Mouse (Mus musculus) embryonic stem cell, embryonic (primary cell): ENCODE data around the gene Irgm1.

Experiments used
- CTCF ChIA-PET, 4 experiments: fragments of 300-600 bp in 2 of 4; fragments of 350-600 bp in 2 of 4; sonication (Branson Sonifier 250); formaldehyde crosslinking; loops; one replicate each; lab custom pipeline; 2022; ENCODE audit warnings: inconsistent platforms in 2 of 4; lab: Charles Lee
- POLR2A ChIA-PET, 4 experiments: fragments of 300-600 bp in 2 of 4; fragments of 350-600 bp in 2 of 4; sonication (Branson Sonifier 250); formaldehyde crosslinking; loops; one replicate each; lab custom pipeline; 2022; ENCODE audit warnings: antibody characterized with exemption in 4 of 4, inconsistent platforms in 1 of 4; lab: Charles Lee

The Irgm1 gene

DNA sequence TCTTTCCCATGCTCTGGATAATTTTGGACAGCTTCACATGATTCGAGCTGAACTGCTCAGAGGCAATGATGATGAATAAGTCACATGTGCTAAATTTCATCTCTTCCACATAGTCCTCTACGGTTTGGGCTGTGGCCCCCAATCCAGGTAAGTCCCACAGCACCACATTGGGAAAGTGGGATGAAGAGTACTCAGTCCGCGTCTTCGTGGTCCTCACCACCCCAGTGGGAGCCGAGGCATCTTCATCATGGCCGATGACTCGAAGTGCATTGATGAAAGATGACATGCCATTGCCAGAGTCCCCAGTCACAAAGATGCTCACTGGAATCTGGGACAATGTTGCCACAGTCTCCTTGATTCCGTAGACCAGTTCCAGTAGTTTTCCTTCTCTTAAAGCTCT is 5.0 kb downstream of the Irgm1 start:
- ChIA-PET POLR2A (no interaction called here), CTCF (interaction anchor here in 1 of 4 experiments (0.5 kb wide), 1 partner anchor 76 kb away, joined by 3 read pairs; no protein-coding TSS in a partner anchor)

DNA sequence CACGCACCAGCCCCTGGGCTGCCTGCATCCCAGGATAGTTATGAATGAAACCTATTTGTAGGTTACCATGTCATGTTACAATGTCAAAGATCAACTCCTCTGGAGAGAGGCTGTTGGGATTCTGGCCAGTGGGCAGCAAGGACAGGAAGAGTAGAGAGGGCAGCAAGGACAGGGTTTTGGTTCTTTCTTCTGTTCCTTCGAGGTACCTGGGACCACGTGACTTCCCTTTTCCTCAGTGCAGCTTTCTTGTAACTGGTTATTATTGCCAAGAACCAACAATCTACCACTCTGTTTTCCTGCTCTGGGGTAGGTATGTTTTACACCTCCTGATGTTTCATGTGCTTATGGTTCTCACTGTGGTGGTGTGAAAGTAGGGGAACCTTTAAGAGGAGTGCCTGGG is 7.7 kb downstream of the Irgm1 start:
- CTCF ChIA-PET, result interaction anchor here in 2 of 4 experiments (1.0 to 1.1 kb wide), 2 partner anchors 75 to 89 kb away, joined by 3 read pairs; no protein-coding TSS in a partner anchor

DNA sequence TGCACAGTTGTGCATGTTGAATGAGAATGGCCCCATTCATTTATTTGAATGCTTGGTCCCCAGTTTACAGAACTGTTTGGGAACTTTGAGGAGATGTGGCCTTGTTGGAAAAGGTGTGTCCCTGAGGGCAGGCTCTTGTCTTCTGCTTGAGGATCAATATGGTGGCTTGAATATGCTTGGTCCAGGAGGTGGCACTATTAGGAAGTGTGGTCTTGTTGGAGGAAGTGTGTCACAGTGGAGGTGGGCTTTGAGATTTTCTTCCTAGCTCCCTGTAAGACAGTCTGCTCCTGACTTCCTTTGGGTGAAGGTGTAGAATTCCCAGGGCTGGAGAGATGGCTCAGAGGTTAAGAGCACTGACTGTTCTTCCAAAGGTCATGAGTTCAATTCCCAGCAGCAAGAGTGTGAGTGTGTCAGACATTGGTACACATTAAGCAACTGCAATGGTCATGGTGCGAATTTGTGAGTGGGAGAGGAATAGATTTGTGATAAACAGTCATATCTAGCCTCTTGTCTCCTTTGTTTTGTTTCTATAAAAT is 8.6 kb downstream of the Irgm1 start:
- ChIA-PET POLR2A (no interaction called here), CTCF (interaction anchor here in 3 of 4 experiments (0.6 to 1.1 kb wide), 4 partner anchors 12 to 240 kb away, joined by 3 to 4 read pairs (median 3); no protein-coding TSS in a partner anchor)

More for the DNA sequence above, 7.7 kb downstream of the Irgm1 start:
- POLR2A ChIA-PET, result no interaction called here

DNA sequence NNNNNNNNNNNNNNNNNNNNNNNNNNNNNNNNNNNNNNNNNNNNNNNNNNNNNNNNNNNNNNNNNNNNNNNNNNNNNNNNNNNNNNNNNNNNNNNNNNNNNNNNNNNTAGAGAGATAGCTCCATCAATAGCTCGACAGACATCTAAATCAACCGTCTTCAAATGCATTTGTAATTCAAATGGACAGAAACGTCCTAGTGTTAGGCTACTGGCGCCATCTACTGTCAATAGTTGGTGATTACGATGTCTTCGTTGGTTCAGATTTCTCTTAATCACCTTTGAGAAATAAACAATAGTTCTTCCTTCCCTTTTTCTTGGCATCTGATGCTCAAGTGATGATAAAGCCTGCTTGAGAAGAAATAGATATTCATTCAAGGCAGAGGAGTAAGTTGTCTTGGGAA is 12.5 kb downstream of the Irgm1 start:
- CTCF ChIA-PET, result interaction anchor here (0.6 to 3.4 kb wide), 28 partner anchors 13 to 353 kb away, joined by 3 to 55 read pairs (median 4); partner anchors contain the start of gene Irgm1 (in 1 of the 4)
- POLR2A ChIA-PET, result interaction anchor here in 3 of 4 experiments (0.6 to 19.0 kb wide), 11 partner anchors 21 to 84 kb away, joined by 3 to 450 read pairs (median 5); partner anchors contain the start of genes Rack1 (in 3 of the 3) and Trim41 (in 1 of the 3)

DNA sequence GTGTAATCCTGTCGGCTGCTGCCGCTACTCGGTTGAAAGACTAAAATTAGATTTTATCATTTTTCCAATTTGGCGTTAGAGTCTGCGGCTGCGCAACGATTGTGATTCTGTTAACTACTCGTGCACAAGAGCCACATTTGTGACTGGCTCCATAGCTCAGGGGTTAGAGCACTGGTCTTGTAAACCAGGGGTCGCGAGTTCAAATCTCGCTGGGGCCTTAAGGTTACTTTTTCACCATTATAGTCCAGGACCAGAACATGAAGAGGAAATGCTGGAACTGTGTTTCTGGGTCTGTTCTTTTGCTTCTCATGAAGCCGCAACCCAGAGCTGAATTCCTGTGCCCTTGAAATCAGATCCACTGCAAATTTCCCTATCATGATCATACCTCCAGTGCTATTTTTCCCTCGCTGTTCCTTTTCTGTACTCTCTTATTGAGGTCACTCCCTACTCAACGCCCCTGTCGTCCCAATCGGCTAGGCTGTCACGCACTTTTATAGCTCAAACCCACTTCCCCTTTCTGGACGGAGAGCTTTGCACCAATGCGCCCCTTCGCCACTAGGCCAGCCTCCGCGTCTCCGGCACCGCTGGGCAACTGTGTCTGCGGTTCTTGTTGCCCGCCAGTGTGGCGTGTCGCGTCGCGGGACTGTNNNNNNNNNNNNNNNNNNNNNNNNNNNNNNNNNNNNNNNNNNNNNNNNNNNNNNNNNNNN is 17.9 kb downstream of the Irgm1 start:
- ChIA-PET POLR2A (interaction anchor here (0.6 to 19.0 kb wide), 24 partner anchors 11 to 73 kb away, joined by 3 to 450 read pairs (median 5); partner anchors contain the start of genes Rack1 (in 3 of the 4) and Trim41 (in 2 of the 4)), CTCF (interaction anchor here in 2 of 4 experiments (0.6 to 2.2 kb wide), 7 partner anchors 16 to 436 kb away, joined by 3 to 9 read pairs (median 7); no protein-coding TSS in a partner anchor)

DNA sequence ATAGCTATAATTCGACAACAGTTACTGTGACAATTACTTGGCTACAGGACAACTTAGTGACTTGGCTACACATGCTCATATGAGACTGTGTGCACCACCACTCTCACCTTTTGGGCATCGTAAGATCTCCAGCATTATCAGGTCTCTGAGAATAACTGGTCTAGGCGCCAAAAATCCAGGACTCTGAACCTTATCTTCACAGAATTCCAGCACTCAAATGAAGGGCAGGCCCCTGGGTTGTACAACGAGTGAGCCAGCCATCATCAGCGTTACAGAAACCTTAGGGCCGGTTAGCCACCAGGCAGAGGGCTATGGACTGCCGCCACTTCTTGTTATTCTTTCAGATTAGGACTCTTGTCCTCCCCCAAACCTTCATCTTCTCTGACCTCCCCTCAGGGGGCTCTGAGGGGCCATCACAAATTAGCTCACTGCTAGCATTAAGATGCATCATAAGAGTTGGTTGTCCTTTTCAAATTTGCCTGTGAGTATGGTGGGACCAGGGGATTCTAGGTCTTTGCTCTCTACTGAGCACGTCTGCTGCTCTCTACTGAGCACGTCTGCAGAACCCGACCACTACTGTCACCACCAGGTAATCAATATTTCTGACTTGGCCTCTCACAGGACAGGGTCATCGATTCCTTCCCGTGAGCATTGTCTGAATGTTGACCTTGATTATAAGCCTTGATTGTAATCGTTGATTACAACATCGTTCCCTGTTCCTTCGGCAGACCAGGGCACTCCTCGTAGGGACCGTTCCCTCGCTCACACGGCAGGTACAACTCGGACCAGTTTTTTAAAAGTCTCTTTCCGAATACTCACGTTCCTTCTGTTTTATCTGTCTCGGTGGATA is 18.6 kb downstream of the Irgm1 start:
- POLR2A ChIA-PET, result interaction anchor here in 3 of 4 experiments (0.8 to 19.0 kb wide), 25 partner anchors 10 to 73 kb away, joined by 3 to 450 read pairs (median 5); partner anchors contain the start of genes Rack1 (in 3 of the 3) and Trim41 (in 2 of the 3)
- CTCF ChIA-PET, result interaction anchor here in 2 of 4 experiments (0.6 to 3.3 kb wide), 5 partner anchors 15 to 78 kb away, joined by 3 to 26 read pairs (median 11); no protein-coding TSS in a partner anchor

DNA sequence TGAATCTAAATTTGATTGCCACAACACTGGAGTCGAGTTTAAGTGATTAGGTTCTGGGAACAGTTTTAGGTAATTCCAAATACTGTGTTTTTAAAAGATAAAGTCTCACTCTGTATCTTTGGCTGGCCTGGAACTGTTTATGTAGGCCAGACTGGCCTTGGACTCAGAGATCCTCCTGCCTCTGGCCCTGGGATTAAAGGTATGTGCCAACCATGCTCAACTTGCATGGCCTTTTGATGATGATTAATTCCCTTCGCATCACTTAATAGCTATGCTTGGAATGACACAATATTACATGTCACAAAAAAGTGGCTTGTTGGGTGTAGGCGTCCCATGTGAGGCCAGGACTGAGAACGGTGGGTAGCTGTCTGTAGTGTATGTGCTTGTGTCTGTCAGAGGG is 19.3 kb downstream of the Irgm1 start:
- CTCF ChIA-PET, result interaction anchor here (0.6 to 3.3 kb wide), 14 partner anchors 15 to 77 kb away, joined by 3 to 26 read pairs (median 8); no protein-coding TSS in a partner anchor
- POLR2A ChIA-PET, result interaction anchor here (0.8 to 19.0 kb wide), 20 partner anchors 10 to 67 kb away, joined by 3 to 450 read pairs (median 8); partner anchors contain the start of genes Rack1 (in 2 of the 4) and Trim41 (in 2 of the 4)

DNA sequence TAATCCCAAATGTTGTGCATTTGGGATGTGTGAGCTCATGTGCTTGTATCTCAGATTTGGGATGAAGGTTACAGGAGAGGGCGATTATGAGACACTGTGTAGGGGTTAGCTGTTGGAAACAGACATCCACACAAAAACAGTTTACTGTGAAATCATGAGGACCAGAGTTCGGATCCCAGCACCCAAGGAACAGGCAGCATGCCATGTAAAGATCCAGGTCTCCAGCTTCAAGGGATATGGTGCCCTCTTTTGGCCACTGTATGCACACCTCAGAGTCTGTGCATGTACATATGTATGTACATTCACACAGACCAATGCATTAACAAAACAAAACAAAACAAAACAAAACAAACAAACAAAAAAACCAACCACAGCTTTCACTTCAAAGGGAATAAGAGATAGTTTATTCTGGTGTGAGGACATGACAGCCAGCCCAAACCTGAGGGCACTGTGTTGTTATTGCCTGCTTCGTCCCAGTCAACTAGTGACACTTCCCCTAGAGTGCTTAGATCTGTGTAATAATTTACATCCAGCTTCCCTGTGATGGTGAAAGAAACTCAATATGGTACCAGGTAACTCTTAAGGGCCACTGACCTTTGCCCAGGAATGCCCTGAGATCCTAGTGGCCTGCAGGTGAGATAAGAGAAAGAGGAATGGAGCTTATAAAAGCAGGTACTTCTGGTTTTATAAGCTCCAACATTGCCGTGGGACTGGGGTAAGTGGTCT is 20.1 kb downstream of the Irgm1 start:
- ChIA-PET POLR2A (interaction anchor here (0.6 to 19.0 kb wide), 30 partner anchors 9 to 199 kb away, joined by 3 to 450 read pairs (median 5); partner anchors contain the start of genes Rack1 (in 3 of the 4) and Trim41 (in 2 of the 4)), CTCF (interaction anchor here (0.6 to 3.3 kb wide), 25 partner anchors 9 to 462 kb away, joined by 3 to 26 read pairs (median 6); no protein-coding TSS in a partner anchor)

DNA sequence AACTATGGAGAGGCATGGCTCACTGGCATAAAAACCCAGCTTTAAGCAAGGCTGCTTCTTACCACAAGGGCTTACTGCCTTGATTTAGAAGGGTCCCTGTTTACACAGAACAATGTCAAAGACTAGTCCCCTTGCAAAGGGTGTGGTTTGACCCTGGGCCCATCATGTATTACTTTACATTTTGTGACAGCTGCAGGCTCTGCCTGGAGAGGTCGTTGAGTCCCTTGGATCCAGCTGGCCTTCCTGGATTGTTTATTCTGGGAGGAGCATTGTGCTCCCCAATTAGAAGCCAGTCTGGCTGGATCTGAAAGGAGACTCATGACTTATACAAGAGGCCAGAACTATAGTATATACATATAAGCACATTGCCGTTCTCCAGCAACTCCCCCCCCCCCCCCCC is 21.2 kb downstream of the Irgm1 start:
- CTCF ChIA-PET, result interaction anchor here (0.6 to 3.3 kb wide), 14 partner anchors 9 to 348 kb away, joined by 3 to 26 read pairs (median 6); partner anchors contain the start of gene Trim41 (in 1 of the 4)
- POLR2A ChIA-PET, result interaction anchor here (0.6 to 19.0 kb wide), 23 partner anchors 8 to 62 kb away, joined by 3 to 450 read pairs (median 6); partner anchors contain the start of gene Rack1 (in 2 of the 4)

DNA sequence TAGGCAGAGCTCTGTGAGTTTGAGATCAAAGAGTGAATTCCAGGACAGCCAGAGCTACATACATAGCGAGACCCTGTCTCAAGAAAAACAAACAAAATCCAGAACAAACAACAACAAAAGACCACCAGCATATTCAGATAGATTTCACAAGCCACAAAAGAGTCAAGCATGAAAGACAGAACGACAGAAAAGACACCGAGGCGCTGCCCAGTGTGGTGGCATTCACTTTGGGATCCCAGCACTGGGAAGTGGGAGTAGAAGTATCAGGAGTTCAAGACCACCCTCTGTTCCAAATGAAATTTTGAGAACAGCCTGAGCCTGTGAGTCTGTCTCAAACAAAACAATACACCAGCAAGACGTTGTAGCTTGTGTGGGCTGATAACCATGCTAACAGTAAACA is 24.6 kb downstream of the Irgm1 start:
- ChIA-PET POLR2A (interaction anchor here (0.8 to 19.0 kb wide), 10 partner anchors 8 to 47 kb away, joined by 3 to 450 read pairs (median 5); partner anchors contain the start of gene Rack1 (in 3 of the 4)), CTCF (interaction anchor here in 3 of 4 experiments (0.6 to 1.5 kb wide), 3 partner anchors 8 to 72 kb away, joined by 3 to 4 read pairs (median 3); no protein-coding TSS in a partner anchor)

DNA sequence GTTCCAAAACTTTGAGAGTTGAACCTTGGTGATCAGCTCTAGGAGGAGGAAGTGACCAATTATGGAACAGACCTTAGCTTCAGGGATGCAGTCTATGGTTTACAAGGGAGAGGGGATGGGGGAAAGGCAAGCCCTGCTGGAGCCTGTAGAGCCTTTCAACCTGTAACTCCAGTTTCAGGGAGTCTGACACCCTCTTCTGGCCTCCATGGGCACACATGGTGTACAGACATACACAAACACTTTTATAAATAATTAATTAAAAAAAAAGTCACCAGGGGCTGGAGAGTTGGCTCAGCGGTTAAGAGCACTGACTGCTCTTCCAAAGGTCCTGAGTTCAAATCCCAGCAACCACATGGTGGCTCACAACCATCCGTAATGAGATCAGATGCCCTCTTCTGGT is 25.1 kb downstream of the Irgm1 start:
- CTCF ChIA-PET, result interaction anchor here in 1 of 4 experiments (1.5 kb wide), 1 partner anchor 9 kb away, joined by 3 read pairs; no protein-coding TSS in a partner anchor
- POLR2A ChIA-PET, result interaction anchor here (0.8 to 19.0 kb wide), 9 partner anchors 9 to 47 kb away, joined by 3 to 450 read pairs (median 4); partner anchors contain the start of gene Rack1 (in 3 of the 4)

DNA sequence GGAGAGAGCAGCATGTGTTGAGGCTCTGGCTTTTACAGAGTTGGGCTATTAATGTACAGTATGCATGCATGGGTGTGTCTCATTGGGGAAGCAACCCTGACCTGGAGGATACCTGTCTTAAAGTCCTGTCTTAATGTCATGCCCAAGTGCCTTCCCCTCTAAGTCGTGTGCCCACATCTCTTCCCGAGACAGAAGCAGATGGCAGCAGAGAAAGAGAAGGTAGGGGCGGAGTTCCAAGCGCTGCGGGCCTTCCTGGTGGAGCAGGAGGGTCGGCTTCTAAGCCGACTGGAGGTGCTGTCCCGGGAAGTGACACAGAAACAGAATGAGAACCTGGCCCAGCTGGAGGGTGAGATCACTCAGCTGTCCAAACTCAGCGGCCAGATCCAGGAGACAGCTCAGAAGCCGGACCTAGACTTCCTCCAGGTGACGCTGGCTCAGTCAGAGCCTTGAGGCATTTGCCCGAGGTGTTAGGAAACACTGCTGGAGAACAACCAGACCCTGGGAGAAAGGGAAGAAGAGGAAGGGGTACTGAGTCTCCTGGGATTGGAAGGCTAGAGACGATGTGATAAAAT is 26.2 kb downstream of the Irgm1 start:
- ChIA-PET CTCF (interaction anchor here in 1 of 4 experiments (1.0 kb wide), 1 partner anchor 57 kb away, joined by 3 read pairs; no protein-coding TSS in a partner anchor), POLR2A (interaction anchor here (0.7 to 19.0 kb wide), 7 partner anchors 8 to 45 kb away, joined by 3 to 450 read pairs (median 3); partner anchors contain the start of gene Rack1 (in 2 of the 4))

DNA sequence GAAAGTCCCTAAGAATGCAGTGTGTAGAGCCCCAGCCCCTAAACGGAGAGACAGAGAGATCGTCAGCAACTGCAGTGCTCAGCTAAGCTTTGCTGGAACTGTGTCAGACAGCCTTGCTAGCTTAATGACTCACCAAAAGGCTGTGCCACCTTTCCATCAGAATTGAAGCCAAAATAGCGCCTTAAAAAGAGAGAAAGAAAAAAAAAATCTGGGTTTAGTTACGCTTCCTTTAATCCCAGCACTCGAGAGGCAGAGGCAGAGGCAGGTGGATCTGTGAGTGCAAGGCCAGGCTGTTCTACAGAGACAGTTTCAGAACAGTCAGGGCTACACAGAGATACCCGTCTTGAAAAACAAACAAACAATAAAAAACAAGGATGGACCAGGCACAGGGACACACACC is 27.2 kb downstream of the Irgm1 start:
- ChIA-PET CTCF (interaction anchor here in 2 of 4 experiments (1.0 to 1.7 kb wide), 2 partner anchors 54 to 56 kb away, joined by 3 to 6 read pairs; no protein-coding TSS in a partner anchor), POLR2A (interaction anchor here in 3 of 4 experiments (0.9 to 19.0 kb wide), 4 partner anchors 10 to 44 kb away, joined by 3 to 450 read pairs (median 10); partner anchors contain the start of gene Rack1 (in 2 of the 3))

DNA sequence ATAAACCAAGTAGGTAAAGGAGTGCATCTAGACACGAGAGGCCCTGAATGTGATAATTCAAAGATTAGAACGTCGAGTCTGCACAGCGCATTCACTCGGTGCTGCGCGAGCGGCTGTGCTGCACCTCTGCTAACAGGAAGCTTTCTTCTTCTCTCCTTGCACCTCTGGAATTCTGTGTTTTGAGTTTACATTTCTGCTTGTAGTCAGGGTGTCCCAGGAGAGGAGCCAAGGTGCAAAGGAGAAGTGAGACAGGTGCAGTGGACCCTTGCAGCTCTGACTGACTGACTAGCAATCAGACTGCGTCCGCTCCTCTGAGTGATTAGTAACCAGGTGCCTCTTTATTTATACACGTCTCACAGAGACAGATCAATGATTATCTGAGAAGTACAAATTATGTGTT is 28.3 kb downstream of the Irgm1 start:
- ChIA-PET CTCF (interaction anchor here in 3 of 4 experiments (0.6 to 1.7 kb wide), 4 partner anchors 8 to 57 kb away, joined by 3 to 13 read pairs (median 5); no protein-coding TSS in a partner anchor), POLR2A (interaction anchor here (0.6 to 19.0 kb wide), 9 partner anchors 8 to 43 kb away, joined by 3 to 450 read pairs (median 4); partner anchors contain the start of gene Rack1 (in 3 of the 4))

DNA sequence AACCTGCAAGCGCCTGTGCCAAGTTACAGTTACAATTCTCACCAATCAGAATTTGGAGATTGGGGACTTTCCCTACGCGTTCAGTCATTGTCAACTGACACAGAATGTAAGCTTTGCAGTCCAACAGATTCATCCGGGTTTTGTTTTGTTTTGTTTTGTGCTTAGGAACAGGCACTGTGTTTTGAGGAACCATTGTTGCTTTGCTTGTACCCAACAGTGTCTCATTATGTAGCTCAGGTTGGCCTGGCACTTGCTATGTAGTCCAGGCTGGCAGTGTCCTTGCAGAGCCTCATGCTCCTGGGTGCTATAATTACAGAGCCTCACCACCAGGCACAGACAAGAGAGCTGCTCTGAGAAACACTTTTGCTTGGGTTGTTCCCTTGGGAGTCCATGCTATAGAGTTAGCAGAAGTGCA is 29.1 kb downstream of the Irgm1 start:
- POLR2A ChIA-PET, result interaction anchor here in 3 of 4 experiments (1.0 to 19.0 kb wide), 9 partner anchors 8 to 42 kb away, joined by 3 to 450 read pairs (median 6); partner anchors contain the start of gene Rack1 (in 3 of the 3)
- CTCF ChIA-PET, result interaction anchor here in 1 of 4 experiments (1.3 kb wide), 1 partner anchor 9 kb away, joined by 4 read pairs; no protein-coding TSS in a partner anchor
